Mouse (Mus musculus) liver, embryonic 16.5 days (tissue): ENCODE measurements around the gene Lrit2. TPM values are rescaled to one million over a fixed set of nuclear protein-coding genes. Genes with fewer than 3 reads are reported as not detected.

Experiments used
- ATAC-seq: fragments of 200-750 bp; cut with Nextera tagmentation; 2 replicates; pipeline ENCODE4 v1.8.0; 2017; ENCODE audit warnings: low read depth, mild to moderate bottlenecking, moderate number of reproducible peaks, moderate library complexity
- H3K27ac ChIP-seq: fragments of 300-500 bp; sonication (generic); 2 replicates; pipeline ENCODE4 v1.5.1; 2014; ENCODE audit warnings: mild to moderate bottlenecking, low read length
- H3K27me3 ChIP-seq: fragments of 300-500 bp; sonication (generic); 2 replicates; pipeline ENCODE4 v1.6.1; 2014; ENCODE audit warnings: low read depth, low read length, mixed read lengths; ENCODE audit not compliant: control insufficient read depth, insufficient read depth
- H3K36me3 ChIP-seq: fragments of 300-500 bp; sonication (generic); 2 replicates; pipeline ENCODE4 v1.6.1; 2014; ENCODE audit warnings: mild to moderate bottlenecking; ENCODE audit not compliant: control insufficient read depth, insufficient read depth
- H3K4me1 ChIP-seq: fragments of 300-500 bp; sonication (generic); 2 replicates; pipeline ENCODE4 v1.6.1; 2014; ENCODE audit warnings: low read depth, low read length, mixed read lengths; ENCODE audit not compliant: control insufficient read depth
- H3K4me2 ChIP-seq: fragments of 300-500 bp; sonication (generic); 2 replicates; pipeline ENCODE4 v1.6.1; 2014; ENCODE audit warnings: low read depth, low read length, mixed read lengths
- H3K4me3 ChIP-seq: fragments of 300-500 bp; sonication (generic); 2 replicates; pipeline ENCODE4 v1.5.1; 2014; ENCODE audit warnings: low read depth, mild to moderate bottlenecking, low read length
- H3K9ac ChIP-seq: fragments of 300-500 bp; sonication (generic); 2 replicates; pipeline ENCODE4 v1.6.1; 2014; ENCODE audit warnings: low read depth, low read length
- H3K9me3 ChIP-seq: fragments of 300-500 bp; sonication (generic); replicated peaks from 2 replicates; pipeline ENCODE4 v1.6.1; 2016; ENCODE audit warnings: low read length; ENCODE audit not compliant: control insufficient read depth
- WGBS: fragments of 180-500 bp; shearing (Covaris S2); extraction: QIAGEN DNeasy Blood & Tissue Kit; methylation state at CpG from one replicate; pipeline ENCODE4 v1.1.7; 2014; ENCODE audit not compliant: insufficient replicate concordance; 5-methylcytosine and 5-hydroxymethylcytosine counted together
- polyA plus RNA-seq: library from polyadenylated mRNA; unstranded; fragments of >200 nt; fragmentation: Nextera tagmentation; extraction: Ambion mirVana; gene quantifications from 2 replicates; pipeline ENCODE4 v1.2.1, GENCODE M21; 2015

Gene Lrit2
- polyA plus RNA-seq, 1 experiment from 2014 or later, result not detected

GRCm38 (mm10) chr14:37066636-37067035, 1.1 kb upstream of the Lrit2 start:
- H3K36me3 ChIP-seq, result no peaks in the 10 kb centered on the region
- no peak for ATAC-seq
- H3K4me3 ChIP-seq, result no peak overlapping the region
- no peaks in the 10 kb centered on the region for H3K27me3 ChIP-seq
- no peak overlapping the region for H3K27ac ChIP-seq
- no peak overlapping the region for H3K9ac ChIP-seq
- H3K4me2 ChIP-seq, result no peak overlapping the region
- no peaks in the 10 kb centered on the region for H3K4me1 ChIP-seq
- no peaks in the 10 kb centered on the region for H3K9me3 ChIP-seq
- 30% methylated on average over 2 of the region's 2 CpGs for WGBS

GRCm38 (mm10) chr14:37068516-37068915, 787 bp downstream of the Lrit2 start:
- Histone ChIP-seq H3K27ac (no peak overlapping the region), H3K9ac (no peak overlapping the region), H3K36me3 (no peaks in the 10 kb centered on the region), H3K9me3 (no peaks in the 10 kb centered on the region), H3K4me3 (no peak overlapping the region), H3K4me1 (no peaks in the 10 kb centered on the region), H3K27me3 (no peaks in the 10 kb centered on the region), H3K4me2 (no peak overlapping the region)
- 14% methylated on average over 9 of the region's 9 CpGs for WGBS
- no peak for ATAC-seq

DNA sequence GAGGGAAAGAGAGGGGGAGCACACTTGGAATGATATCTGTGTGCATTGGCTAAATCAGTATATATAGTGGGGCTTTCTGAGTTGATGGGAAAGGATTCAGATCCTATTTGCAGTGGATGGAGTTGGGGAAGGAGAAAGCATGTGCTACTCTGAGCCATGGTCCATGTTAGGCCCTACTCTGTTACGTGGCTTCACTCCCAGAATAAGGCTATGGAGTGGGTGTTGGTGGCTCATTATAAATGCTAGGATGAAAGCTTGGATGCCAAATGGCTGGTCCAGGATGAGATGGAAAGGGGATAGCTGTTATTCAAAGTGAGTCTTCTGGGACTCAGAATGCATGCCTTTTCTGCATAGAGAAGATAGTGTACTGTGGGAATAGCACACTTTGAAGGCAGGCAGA, 13.0 kb downstream of the Lrit2 start:
- 41% methylated on average over 1 of the region's 1 CpGs for WGBS
- ATAC-seq, result no peak

DNA sequence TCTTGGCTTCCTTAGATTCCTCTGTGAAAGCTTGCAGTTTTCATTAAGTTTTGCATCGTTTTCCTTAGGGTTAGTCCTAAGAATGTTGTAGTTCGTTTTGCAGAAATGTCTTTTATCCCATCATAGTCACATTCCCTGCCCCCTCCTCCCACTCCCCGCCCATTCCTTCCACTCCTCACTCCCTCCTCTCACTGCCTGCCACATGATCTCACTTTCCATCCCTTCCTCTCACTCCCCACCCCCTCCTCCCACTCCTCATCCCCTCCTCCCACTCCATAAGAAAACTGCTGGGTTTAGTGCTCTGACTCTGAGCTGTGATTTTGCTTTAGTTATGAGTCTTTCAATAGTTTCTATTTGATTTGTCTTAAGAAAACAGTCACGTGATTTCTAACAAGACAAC, 16.0 kb downstream of the Lrit2 start:
- Histone ChIP-seq H3K9ac (no peak overlapping the region), H3K4me1 (no peaks in the 10 kb centered on the region), H3K4me3 (no peak overlapping the region), H3K36me3 (no peaks in the 10 kb centered on the region), H3K27ac (no peak overlapping the region), H3K9me3 (no peaks in the 10 kb centered on the region), H3K27me3 (no peaks in the 10 kb centered on the region), H3K4me2 (no peak overlapping the region)
- ATAC-seq, result no peak
- WGBS, result 26% methylated on average over 4 of the region's 4 CpGs

More for the DNA sequence above, 13.0 kb downstream of the Lrit2 start:
- H3K9me3 ChIP-seq, result no peaks in the 10 kb centered on the region
- H3K4me3 ChIP-seq, result no peak overlapping the region
- no peaks in the 10 kb centered on the region for H3K36me3 ChIP-seq
- H3K4me2 ChIP-seq, result no peak overlapping the region
- no peaks in the 10 kb centered on the region for H3K27me3 ChIP-seq
- H3K27ac ChIP-seq, result no peak overlapping the region
- no peaks in the 10 kb centered on the region for H3K4me1 ChIP-seq
- no peak overlapping the region for H3K9ac ChIP-seq

DNA sequence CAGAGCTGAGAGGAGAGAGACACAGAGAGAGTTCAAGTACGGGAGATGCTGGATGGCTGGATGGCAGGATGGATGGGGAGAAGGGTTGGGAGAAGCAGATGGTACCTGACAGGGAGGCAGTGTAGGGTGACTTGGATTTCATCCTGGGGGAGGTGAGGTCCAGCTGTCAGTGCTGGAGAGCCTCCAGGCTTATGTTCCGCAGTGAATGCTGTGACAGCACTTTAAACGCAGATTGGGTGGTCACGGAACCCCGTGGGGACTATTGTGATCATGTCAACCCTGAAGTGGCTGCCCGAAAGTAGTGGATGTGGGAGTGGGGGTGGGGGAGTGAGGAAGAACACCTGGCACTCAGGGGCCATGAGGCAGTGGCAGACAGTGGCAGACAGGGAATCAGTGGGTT, 26.7 kb downstream of the Lrit2 start:
- Histone ChIP-seq H3K4me2 (no peak overlapping the region), H3K9me3 (no peaks in the 10 kb centered on the region), H3K4me3 (no peak overlapping the region), H3K27ac (no peak overlapping the region), H3K9ac (no peak overlapping the region), H3K36me3 (no peaks in the 10 kb centered on the region), H3K4me1 (no peaks in the 10 kb centered on the region), H3K27me3 (peaks cover 19% of the 10 kb centered on the region)
- no peak for ATAC-seq
- 54% methylated on average over 6 of the region's 6 CpGs for WGBS

- Histone ChIP-seq H3K27me3 (peaks cover 19% of the 10 kb centered on the region), H3K9me3 (no peaks in the 10 kb centered on the region), H3K4me1 (no peaks in the 10 kb centered on the region), H3K4me3 (no peak overlapping the region), H3K27ac (no peak overlapping the region), H3K36me3 (no peaks in the 10 kb centered on the region), H3K9ac (no peak overlapping the region), H3K4me2 (no peak overlapping the region)
- no peak for ATAC-seq
- 63% methylated on average over 4 of the region's 4 CpGs for WGBS
Measured at GRCm38 (mm10) chr14:37095556-37095955, 27.8 kb downstream of the Lrit2 start.

GRCm38 (mm10) chr14:37097956-37098530, 30.3 kb downstream of the Lrit2 start, which contains the start of gene Cdhr1:
Gene Cdhr1, minus strand, starts transcription at chr14:37098347.
- 2% methylated on average over 26 of the region's 30 CpGs for WGBS
- Histone ChIP-seq H3K27ac (no peak within 1 kb of the TSS), H3K4me2 (peak within 1 kb of the TSS; percentile 27), H3K27me3 (peaks cover 19% of the 10 kb centered on the region), H3K4me3 (no peak within 1 kb of the TSS), H3K9me3 (no peaks in the 10 kb centered on the region), H3K36me3 (no peaks in the 10 kb centered on the region), H3K9ac (no peak within 1 kb of the TSS), H3K4me1 (no peaks in the 10 kb centered on the region)
- no peak for ATAC-seq

GRCm38 (mm10) chr14:37101531-37101930, 33.8 kb downstream of the Lrit2 start:
- H3K4me2 ChIP-seq, result no peak overlapping the region
- no peaks in the 10 kb centered on the region for H3K36me3 ChIP-seq
- WGBS, result 55% methylated on average over 5 of the region's 5 CpGs
- no peak overlapping the region for H3K27ac ChIP-seq
- H3K4me3 ChIP-seq, result no peak overlapping the region
- no peaks in the 10 kb centered on the region for H3K4me1 ChIP-seq
- H3K27me3 ChIP-seq, result peaks cover 19% of the 10 kb centered on the region
- ATAC-seq, result no peak
- H3K9ac ChIP-seq, result no peak overlapping the region
- H3K9me3 ChIP-seq, result no peaks in the 10 kb centered on the region

- Histone ChIP-seq H3K4me2 (no peak overlapping the region), H3K9ac (no peak overlapping the region), H3K9me3 (no peaks in the 10 kb centered on the region), H3K27ac (no peak overlapping the region), H3K4me3 (no peak overlapping the region), H3K4me1 (no peaks in the 10 kb centered on the region), H3K36me3 (no peaks in the 10 kb centered on the region), H3K27me3 (peaks cover 17% of the 10 kb centered on the region)
- ATAC-seq, result no peak
- 37% methylated on average over 3 of the region's 3 CpGs for WGBS
Measured at GRCm38 (mm10) chr14:37102484-37102883, 34.8 kb downstream of the Lrit2 start.
